Mouse (Mus musculus): ENCODE results near the gene Twf1. TPM values are rescaled to one million over a fixed set of nuclear protein-coding genes. Genes with fewer than 3 reads are reported as not detected.

Twf1 gene
- polyA plus RNA-seq, 1 experiment from 2014 or later: 41.9 TPM

DNA sequence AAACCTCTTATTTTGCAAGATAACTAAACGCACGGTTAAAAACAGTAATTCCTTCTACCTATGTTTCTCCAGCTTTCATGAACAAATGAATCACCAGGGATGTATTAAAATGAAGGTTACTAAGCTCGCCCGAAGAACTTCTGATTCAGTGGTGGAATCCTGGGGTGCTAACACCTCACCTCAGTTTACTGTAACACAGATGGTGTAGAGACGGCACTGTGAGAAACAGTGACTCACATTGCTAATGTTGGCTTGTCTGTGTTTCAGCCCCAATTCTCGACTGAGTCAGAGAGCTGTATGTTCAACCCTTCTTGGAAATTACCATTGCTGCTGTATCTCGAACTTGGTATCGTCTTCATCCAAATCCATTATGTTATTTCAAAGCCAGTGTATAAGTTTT, 18.1 kb upstream of the Twf1 start:
- Histone ChIP-seq H3K4me3 (ENCODE audit: low read length) (no peak overlapping the region), H3K27me3 (ENCODE audit: control insufficient read depth, insufficient read depth, low read length) (no peaks in the 10 kb centered on the region), H3K36me3 (ENCODE audit: control insufficient read depth, insufficient read depth) (no peaks in the 10 kb centered on the region), H3K9ac (ENCODE audit: low read length) (no peak overlapping the region), H3K9me3 (replicated peaks; ENCODE audit: control insufficient read depth, low read length) (no peaks in the 10 kb centered on the region), H3K4me2 (ENCODE audit: low read depth, low read length) (no peak overlapping the region), H3K4me1 (ENCODE audit: control insufficient read depth, insufficient read depth, low read length) (no peaks in the 10 kb centered on the region), H3K27ac (ENCODE audit: low read length) (no peak overlapping the region)
- ATAC-seq (replicated peaks; ENCODE audit: extremely low read depth, insufficient read depth, low FRiP score): no peak
- WGBS: 85% methylated on average over 8 of the region's 8 CpGs

DNA sequence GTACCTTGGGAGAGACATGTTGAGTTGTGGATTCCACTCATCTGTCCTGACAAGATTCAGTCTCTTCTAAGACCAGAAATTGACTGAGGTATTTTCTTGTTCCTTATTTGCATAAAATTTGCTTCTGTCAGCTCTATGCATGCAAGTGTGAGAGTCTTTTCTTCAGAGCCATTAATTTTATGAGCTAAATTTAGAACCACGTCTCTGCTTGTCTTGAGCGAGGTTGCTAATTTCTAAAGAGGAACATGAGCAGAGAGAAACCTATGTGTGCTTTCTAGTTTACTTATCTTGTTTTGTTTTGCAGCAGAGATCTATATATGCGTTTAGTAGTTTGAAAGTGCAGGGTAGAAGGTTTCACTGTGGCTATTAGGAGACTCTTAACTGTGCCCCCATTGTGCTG, 12.8 kb upstream of the Twf1 start:
- no peak overlapping the region for H3K27ac ChIP-seq (ENCODE audit: low read length)
- H3K36me3 ChIP-seq (ENCODE audit: control insufficient read depth, insufficient read depth): no peaks in the 10 kb centered on the region
- H3K9me3 ChIP-seq (replicated peaks; ENCODE audit: control insufficient read depth, low read length): no peaks in the 10 kb centered on the region
- H3K27me3 ChIP-seq (ENCODE audit: control insufficient read depth, insufficient read depth, low read length): no peaks in the 10 kb centered on the region; the same call in 1 of the 2 replicates
- no peak for ATAC-seq (replicated peaks; ENCODE audit: extremely low read depth, insufficient read depth, low FRiP score)
- no peak overlapping the region for H3K4me2 ChIP-seq (ENCODE audit: low read depth, low read length)
- H3K4me3 ChIP-seq (ENCODE audit: low read length): no peak overlapping the region
- no peaks in the 10 kb centered on the region for H3K4me1 ChIP-seq (ENCODE audit: control insufficient read depth, insufficient read depth, low read length)
- 50% methylated on average over 3 of the region's 3 CpGs for WGBS
- H3K9ac ChIP-seq (ENCODE audit: low read length): no peak overlapping the region

DNA sequence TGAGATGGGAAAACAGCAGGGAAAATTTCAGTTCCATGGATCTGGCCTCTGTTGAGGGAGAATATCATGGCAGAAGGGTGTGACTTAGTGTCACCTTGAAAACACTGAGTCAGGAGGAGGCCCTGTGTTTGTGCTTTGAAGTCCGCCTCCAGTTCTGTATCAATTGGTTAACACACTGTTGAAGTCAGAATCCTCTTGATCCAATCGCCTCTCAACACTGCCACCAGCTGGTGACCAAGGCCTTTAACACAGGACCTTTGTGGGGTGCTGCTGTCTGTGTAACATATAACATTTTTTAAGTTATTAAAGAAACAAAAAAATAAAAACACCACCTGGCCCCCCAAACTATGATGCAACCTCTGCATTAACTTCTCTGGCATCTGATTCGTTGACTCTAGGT, 11.7 kb upstream of the Twf1 start:
- no peak overlapping the region for H3K9ac ChIP-seq (ENCODE audit: low read length)
- H3K36me3 ChIP-seq (ENCODE audit: control insufficient read depth, insufficient read depth): no peaks in the 10 kb centered on the region
- no peak for ATAC-seq (replicated peaks; ENCODE audit: extremely low read depth, insufficient read depth, low FRiP score)
- no peaks in the 10 kb centered on the region for H3K9me3 ChIP-seq (replicated peaks; ENCODE audit: control insufficient read depth, low read length)
- no peaks in the 10 kb centered on the region; the same call in 1 of the 2 replicates for H3K27me3 ChIP-seq (ENCODE audit: control insufficient read depth, insufficient read depth, low read length)
- no peak overlapping the region for H3K4me2 ChIP-seq (ENCODE audit: low read depth, low read length)
- no peak overlapping the region for H3K27ac ChIP-seq (ENCODE audit: low read length)
- no peaks in the 10 kb centered on the region for H3K4me1 ChIP-seq (ENCODE audit: control insufficient read depth, insufficient read depth, low read length)
- 21% methylated on average over 3 of the region's 3 CpGs for WGBS
- no peak overlapping the region for H3K4me3 ChIP-seq (ENCODE audit: low read length)

DNA sequence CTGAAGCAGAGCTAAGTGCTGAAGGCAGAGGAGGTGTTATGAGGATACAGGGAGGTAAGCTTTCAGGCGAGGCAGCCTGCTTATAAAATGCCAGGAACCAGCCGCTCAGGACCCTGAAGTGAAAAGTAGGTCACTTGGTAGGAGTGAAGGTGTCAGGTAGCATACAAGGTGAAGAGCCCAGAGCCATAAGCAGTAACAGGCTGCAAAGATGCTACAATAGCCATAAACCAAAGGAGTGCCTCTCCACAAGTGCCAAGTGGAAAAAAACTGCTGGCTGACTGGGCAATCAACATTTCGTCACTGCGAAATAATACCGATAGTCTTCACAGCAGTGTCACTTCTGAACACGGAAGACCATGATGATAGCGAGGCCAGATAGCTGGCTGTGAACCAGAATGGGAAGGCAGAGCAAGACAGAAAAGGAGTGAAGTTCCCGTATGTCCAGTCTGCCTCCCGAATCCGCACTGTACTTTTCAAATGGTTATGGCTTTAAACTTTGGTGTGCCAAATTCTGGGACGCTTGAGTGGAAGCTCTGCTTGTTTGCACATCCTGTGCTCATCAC, 10.5 kb upstream of the Twf1 start:
- Histone ChIP-seq H3K4me3 (ENCODE audit: low read length) (no peak overlapping the region), H3K4me1 (ENCODE audit: control insufficient read depth, insufficient read depth, low read length) (no peaks in the 10 kb centered on the region), H3K9ac (ENCODE audit: low read length) (no peak overlapping the region), H3K4me2 (ENCODE audit: low read depth, low read length) (no peak overlapping the region), H3K27ac (ENCODE audit: low read length) (no peak overlapping the region), H3K36me3 (ENCODE audit: control insufficient read depth, insufficient read depth) (no peaks in the 10 kb centered on the region), H3K27me3 (ENCODE audit: control insufficient read depth, insufficient read depth, low read length) (no peaks in the 10 kb centered on the region; the same call in 1 of the 2 replicates), H3K9me3 (replicated peaks; ENCODE audit: control insufficient read depth, low read length) (no peaks in the 10 kb centered on the region)
- WGBS: 65% methylated on average over 11 of the region's 11 CpGs
- no peak for ATAC-seq (replicated peaks; ENCODE audit: extremely low read depth, insufficient read depth, low FRiP score)

DNA sequence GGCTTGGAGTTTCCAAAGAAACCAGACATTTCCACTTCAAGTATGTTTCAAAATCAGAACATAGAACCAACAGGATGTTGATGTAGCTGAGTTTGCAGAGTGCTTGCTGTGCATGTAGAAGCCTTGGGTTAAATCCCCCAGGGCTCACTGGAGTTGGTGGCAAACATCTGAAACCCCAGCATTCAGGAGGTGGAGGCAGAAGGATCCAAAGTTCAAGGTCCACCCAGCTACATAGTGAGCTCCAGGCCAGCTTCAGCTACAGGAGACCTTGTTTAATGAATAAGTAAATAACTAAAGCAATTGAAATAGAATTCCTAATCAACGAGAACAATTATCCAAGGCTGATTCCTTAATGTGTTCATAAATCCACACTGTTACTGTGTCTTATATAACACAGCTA, 3.9 kb upstream of the Twf1 start:
- Histone ChIP-seq H3K27ac (ENCODE audit: low read length) (no peak overlapping the region), H3K27me3 (ENCODE audit: control insufficient read depth, insufficient read depth, low read length) (no peaks in the 10 kb centered on the region), H3K36me3 (ENCODE audit: control insufficient read depth, insufficient read depth) (no peaks in the 10 kb centered on the region), H3K9ac (ENCODE audit: low read length) (no peak overlapping the region), H3K4me1 (ENCODE audit: control insufficient read depth, insufficient read depth, low read length) (no peaks in the 10 kb centered on the region), H3K9me3 (replicated peaks; ENCODE audit: control insufficient read depth, low read length) (no peaks in the 10 kb centered on the region), H3K4me2 (ENCODE audit: low read depth, low read length) (no peak overlapping the region), H3K4me3 (ENCODE audit: low read length) (no peak overlapping the region)
- WGBS: 78% methylated on average over 1 of the region's 1 CpGs
- ATAC-seq (replicated peaks; ENCODE audit: extremely low read depth, insufficient read depth, low FRiP score): no peak

DNA sequence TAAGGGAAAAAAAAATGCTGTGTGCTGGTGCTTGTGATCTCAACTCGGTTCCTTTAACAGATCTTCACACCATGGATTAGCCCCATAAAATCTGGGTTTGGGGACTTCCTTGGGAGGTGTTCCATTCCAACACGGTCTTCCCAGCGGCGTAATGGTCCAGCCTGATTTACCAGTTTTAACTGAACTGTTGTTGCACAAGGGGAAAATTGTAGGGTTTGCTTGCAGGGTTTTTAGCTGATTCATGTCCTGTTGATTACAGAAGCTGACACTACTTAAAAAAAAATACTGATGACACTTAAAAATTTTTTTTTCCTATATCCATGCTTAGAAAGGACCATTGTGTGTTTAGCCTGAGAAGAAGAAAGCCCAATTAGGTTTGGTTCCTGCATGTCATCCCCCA, 1.7 kb upstream of the Twf1 start:
- 83% methylated on average over 4 of the region's 4 CpGs for WGBS
- ATAC-seq (replicated peaks; ENCODE audit: extremely low read depth, insufficient read depth, low FRiP score): no peak
- 0 out of 2 replicates have a peak, but pooled peaks cover 3% of the 10 kb centered on the region for H3K36me3 ChIP-seq (ENCODE audit: control insufficient read depth, insufficient read depth)
- no peak overlapping the region for H3K9ac ChIP-seq (ENCODE audit: low read length)
- H3K4me3 ChIP-seq (ENCODE audit: low read length): no peak overlapping the region
- no peaks in the 10 kb centered on the region for H3K27me3 ChIP-seq (ENCODE audit: control insufficient read depth, insufficient read depth, low read length)
- H3K27ac ChIP-seq (ENCODE audit: low read length): no peak overlapping the region
- peaks cover 7% of the 10 kb centered on the region for H3K4me1 ChIP-seq (ENCODE audit: control insufficient read depth, insufficient read depth, low read length)
- H3K4me2 ChIP-seq (ENCODE audit: low read depth, low read length): no peak overlapping the region
- no peaks in the 10 kb centered on the region for H3K9me3 ChIP-seq (replicated peaks; ENCODE audit: control insufficient read depth, low read length)

DNA sequence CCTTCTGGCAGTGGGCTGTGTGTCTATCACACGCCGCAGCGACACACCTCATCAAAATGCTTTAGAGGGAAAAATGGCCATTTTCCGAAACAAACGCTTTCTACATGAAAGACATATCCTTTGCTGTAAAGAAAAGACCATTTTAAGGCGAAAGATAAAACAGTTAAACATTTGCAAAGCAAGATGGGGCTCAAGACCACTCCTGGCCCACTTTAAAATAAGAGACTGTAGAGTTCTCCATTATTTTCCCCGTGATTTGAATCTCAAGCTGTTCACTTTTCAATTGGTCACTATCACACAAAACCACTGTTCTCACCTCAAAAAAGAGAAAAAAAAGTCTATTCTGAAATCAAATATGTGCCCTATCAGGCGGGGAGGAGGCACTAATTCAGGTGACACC, 394 bp upstream of the Twf1 start:
- ATAC-seq (replicated peaks; ENCODE audit: extremely low read depth, insufficient read depth, low FRiP score): no peak
- Histone ChIP-seq H3K9ac (ENCODE audit: low read length) (peak overlapping the region; percentile 70), H3K27me3 (ENCODE audit: control insufficient read depth, insufficient read depth, low read length) (no peaks in the 10 kb centered on the region), H3K4me2 (ENCODE audit: low read depth, low read length) (peak overlapping the region; percentile 75), H3K36me3 (ENCODE audit: control insufficient read depth, insufficient read depth) (peaks cover 8% of the 10 kb centered on the region), H3K9me3 (replicated peaks; ENCODE audit: control insufficient read depth, low read length) (no peaks in the 10 kb centered on the region), H3K27ac (ENCODE audit: low read length) (no peak overlapping the region), H3K4me3 (ENCODE audit: low read length) (peak overlapping the region; percentile 93), H3K4me1 (ENCODE audit: control insufficient read depth, insufficient read depth, low read length) (peaks cover 7% of the 10 kb centered on the region)
- 12% methylated on average over 8 of the region's 8 CpGs for WGBS

DNA sequence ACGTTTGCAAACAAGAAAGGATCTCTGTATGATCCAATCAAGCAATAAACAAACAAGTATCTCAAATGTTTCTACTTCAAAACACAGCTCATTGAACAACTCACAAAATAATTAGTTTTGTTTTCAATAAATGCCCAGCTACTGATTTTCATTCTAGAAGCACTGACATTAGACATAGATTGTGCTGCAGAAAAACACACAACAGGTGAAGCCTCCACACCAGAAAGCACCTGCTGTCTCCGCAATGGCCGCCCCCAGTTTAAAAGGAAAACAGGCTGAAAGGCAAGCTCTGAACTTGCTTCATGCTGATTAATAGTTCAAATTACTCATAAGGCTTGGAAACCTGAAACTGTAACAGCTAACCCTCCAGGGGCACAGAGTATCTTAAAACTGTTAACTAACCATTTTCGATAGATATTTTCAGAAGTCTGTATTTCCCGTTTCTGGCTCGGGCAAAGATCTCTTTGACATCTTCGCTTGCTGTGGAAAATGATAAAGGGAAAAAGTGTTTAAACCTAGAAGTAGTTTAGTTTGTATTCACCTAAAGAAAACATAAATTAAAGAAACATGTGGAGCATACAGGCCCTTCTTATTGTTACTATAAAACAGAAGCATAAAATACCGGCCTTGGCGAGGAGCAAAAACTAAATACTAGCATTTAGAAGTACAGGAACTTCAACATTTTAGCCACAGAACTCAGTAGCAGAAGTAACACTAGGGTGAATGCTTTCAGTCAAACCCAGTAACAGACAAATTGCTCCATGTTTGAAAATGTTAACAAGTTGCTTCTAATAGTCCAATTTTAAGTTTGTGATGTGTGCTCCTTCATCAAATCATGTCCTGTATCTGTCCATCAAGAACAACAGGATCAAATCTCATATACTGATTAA, 1.6 kb downstream of the Twf1 start:
- peak overlapping the region; percentile 28; the same call in 1 of the 2 replicates for H3K4me2 ChIP-seq (ENCODE audit: low read depth, low read length)
- WGBS: 86% methylated on average over 9 of the region's 9 CpGs
- no peak overlapping the region for H3K4me3 ChIP-seq (ENCODE audit: low read length)

DNA sequence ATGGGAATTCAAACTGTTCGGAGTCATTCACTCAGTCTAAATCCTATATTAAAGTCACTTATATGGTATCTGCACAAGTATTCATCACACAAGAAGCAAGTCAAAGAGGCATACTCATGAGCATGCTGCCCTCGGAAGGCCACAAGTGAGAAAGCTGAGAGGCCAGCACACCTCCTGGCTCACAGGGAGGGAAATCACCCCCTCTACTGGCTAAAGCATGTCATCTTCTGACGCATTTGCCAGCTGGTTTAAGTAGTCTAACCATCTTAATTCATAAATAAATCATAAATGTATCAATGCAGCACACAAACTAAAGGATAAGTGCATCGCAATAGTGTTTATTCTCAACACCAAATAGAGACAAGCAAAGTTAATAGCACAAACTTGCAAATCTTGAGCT, 5.0 kb downstream of the Twf1 start:
- Histone ChIP-seq H3K4me1 (ENCODE audit: control insufficient read depth, insufficient read depth, low read length) (peaks cover 7% of the 10 kb centered on the region), H3K27ac (ENCODE audit: low read length) (no peak overlapping the region), H3K9me3 (replicated peaks; ENCODE audit: control insufficient read depth, low read length) (no peaks in the 10 kb centered on the region), H3K36me3 (ENCODE audit: control insufficient read depth, insufficient read depth) (peaks cover 52% of the 10 kb centered on the region), H3K9ac (ENCODE audit: low read length) (no peak overlapping the region), H3K4me3 (ENCODE audit: low read length) (no peak overlapping the region), H3K27me3 (ENCODE audit: control insufficient read depth, insufficient read depth, low read length) (no peaks in the 10 kb centered on the region), H3K4me2 (ENCODE audit: low read depth, low read length) (no peak overlapping the region)
- 94% methylated on average over 4 of the region's 4 CpGs for WGBS
- ATAC-seq (replicated peaks; ENCODE audit: extremely low read depth, insufficient read depth, low FRiP score): no peak

More for the DNA sequence above, 1.6 kb downstream of the Twf1 start:
- H3K27me3 ChIP-seq (ENCODE audit: control insufficient read depth, insufficient read depth, low read length): no peaks in the 10 kb centered on the region
- H3K4me1 ChIP-seq (ENCODE audit: control insufficient read depth, insufficient read depth, low read length): peaks cover 7% of the 10 kb centered on the region
- no peaks in the 10 kb centered on the region for H3K9me3 ChIP-seq (replicated peaks; ENCODE audit: control insufficient read depth, low read length)
- H3K36me3 ChIP-seq (ENCODE audit: control insufficient read depth, insufficient read depth): peaks cover 28% of the 10 kb centered on the region
- no peak overlapping the region for H3K27ac ChIP-seq (ENCODE audit: low read length)
- no peak for ATAC-seq (replicated peaks; ENCODE audit: extremely low read depth, insufficient read depth, low FRiP score)
- H3K9ac ChIP-seq (ENCODE audit: low read length): peak overlapping the region; percentile 91
